Mouse (Mus musculus): ENCODE measurements around the gene Myl12a. TPM values are rescaled to one million over a fixed set of nuclear protein-coding genes. Genes with fewer than 3 reads are reported as not detected.

Gene Myl12a
- polyA plus RNA-seq, 1 experiment from 2014 or later: 761 TPM

DNA sequence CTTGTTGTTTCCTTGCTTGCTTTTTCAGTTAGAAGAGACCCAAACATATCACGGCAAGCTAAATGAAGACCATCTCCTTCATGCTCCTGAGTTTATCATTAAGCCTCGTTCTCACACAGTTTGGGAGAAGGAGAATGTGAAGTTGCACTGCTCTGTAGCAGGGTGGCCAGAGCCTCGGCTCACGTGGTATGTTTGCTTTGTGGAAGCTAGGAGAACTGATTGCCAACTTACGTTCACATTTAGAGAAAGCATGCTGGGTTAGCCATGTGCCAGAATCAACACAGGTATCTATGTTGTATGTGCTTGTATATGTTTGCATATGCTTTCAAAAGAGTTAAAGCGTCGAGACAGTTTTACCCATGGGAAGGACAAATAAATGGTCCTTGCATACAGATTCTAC lies 34.5 kb upstream of the Myl12a start:
- 71% methylated on average over 7 of the region's 7 CpGs for WGBS
- Histone ChIP-seq H3K27ac (replicated peaks in 1 of 2; ENCODE audit: control insufficient read depth in 1 of 2, insufficient read depth in 1 of 2, low read depth in 2 of 2, low read length in 2 of 2) (no peak overlapping the region), H3K9ac (ENCODE audit: low read length) (no peak overlapping the region), H3K9me3 (ENCODE audit: control insufficient read depth, low read length) (no peaks in the 10 kb centered on the region), H3K27me3 (ENCODE audit: control insufficient read depth, insufficient read depth, low read length) (no peaks in the 10 kb centered on the region), H3K36me3 (ENCODE audit: control insufficient read depth, insufficient read depth, low read length) (peaks cover 90% of the 10 kb centered on the region), H3K4me3 (ENCODE audit: control insufficient read depth in 1 of 2, insufficient read depth in 1 of 2, low read depth in 1 of 2, low read length in 2 of 2) (no peak overlapping the region), H3K4me2 (ENCODE audit: low read length) (no peak overlapping the region), H3K4me1 (ENCODE audit: control insufficient read depth in 2 of 2, insufficient read depth in 2 of 2, low read length in 2 of 2) (peaks cover 16 to 42% of the 10 kb centered on the region in 2 experiments)
- no peak for ATAC-seq (ENCODE audit: insufficient number of reproducible peaks, insufficient read depth, low FRiP score, low read depth)

DNA sequence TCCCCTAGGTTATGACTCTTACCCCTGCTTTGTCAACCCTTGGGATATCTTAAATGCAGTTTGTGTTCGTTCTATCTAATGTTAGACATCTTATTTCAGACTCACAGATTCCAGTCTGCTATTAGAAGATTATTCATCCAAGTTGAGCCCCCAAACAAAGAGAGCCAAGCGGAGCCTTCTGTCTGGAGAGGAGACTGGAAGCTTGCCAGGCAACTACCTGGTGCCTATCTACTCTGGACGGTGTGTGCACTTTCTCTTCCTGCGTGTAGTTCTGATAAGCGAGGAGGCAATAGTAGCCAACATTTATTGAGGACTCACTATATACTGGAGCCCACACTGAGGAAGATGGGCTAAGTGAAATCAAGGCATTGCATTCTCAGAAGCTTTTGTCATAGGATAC lies 31.8 kb upstream of the Myl12a start:
- H3K4me2 ChIP-seq (ENCODE audit: low read length): no peak overlapping the region
- ATAC-seq (ENCODE audit: insufficient number of reproducible peaks, insufficient read depth, low FRiP score, low read depth): no peak
- 43% methylated on average over 5 of the region's 5 CpGs for WGBS
- H3K4me3 ChIP-seq (ENCODE audit: control insufficient read depth in 1 of 2, insufficient read depth in 1 of 2, low read depth in 1 of 2, low read length in 2 of 2): no peak overlapping the region
- no peaks in the 10 kb centered on the region for H3K27me3 ChIP-seq (ENCODE audit: control insufficient read depth, insufficient read depth, low read length)
- H3K9me3 ChIP-seq (ENCODE audit: control insufficient read depth, low read length): no peaks in the 10 kb centered on the region
- H3K4me1 ChIP-seq (ENCODE audit: control insufficient read depth in 2 of 2, insufficient read depth in 2 of 2, low read length in 2 of 2): peaks cover 5 to 25% of the 10 kb centered on the region in 2 experiments
- peaks cover 86% of the 10 kb centered on the region for H3K36me3 ChIP-seq (ENCODE audit: control insufficient read depth, insufficient read depth, low read length)
- H3K27ac ChIP-seq (replicated peaks in 1 of 2; ENCODE audit: control insufficient read depth in 1 of 2, insufficient read depth in 1 of 2, low read depth in 2 of 2, low read length in 2 of 2): no peak overlapping the region
- no peak overlapping the region for H3K9ac ChIP-seq (ENCODE audit: low read length)

DNA sequence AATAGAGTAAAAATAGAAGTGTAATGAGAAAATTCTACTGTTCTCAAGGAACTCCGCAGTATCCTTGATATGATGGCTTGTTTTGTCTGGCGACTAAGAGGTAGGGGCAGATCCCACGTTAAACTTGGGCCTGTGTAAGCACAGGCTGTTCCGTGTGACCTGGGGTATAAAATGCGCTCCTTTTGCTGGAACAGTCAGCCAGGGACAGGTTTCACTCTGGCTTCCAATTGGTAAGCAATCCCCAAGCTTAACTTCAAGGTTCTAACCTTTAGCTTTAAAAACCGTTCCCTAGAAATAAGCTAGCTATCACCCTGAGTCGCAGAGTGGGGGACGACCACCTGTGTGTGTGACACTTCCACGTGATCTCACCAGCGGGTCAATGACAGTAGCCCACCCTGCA lies 30.0 kb upstream of the Myl12a start:
- H3K4me3 ChIP-seq (ENCODE audit: control insufficient read depth in 1 of 2, insufficient read depth in 1 of 2, low read depth in 1 of 2, low read length in 2 of 2): no peak overlapping the region
- no peaks in the 10 kb centered on the region for H3K27me3 ChIP-seq (ENCODE audit: control insufficient read depth, insufficient read depth, low read length)
- no peak overlapping the region for H3K4me2 ChIP-seq (ENCODE audit: low read length)
- H3K9ac ChIP-seq (ENCODE audit: low read length): no peak overlapping the region
- no peaks in the 10 kb centered on the region for H3K9me3 ChIP-seq (ENCODE audit: control insufficient read depth, low read length)
- ATAC-seq (ENCODE audit: insufficient number of reproducible peaks, insufficient read depth, low FRiP score, low read depth): no peak
- H3K36me3 ChIP-seq (ENCODE audit: control insufficient read depth, insufficient read depth, low read length): peaks cover 76% of the 10 kb centered on the region
- peaks cover 1 to 13% of the 10 kb centered on the region in 2 experiments; a peak in 3 of 4 replicates for H3K4me1 ChIP-seq (ENCODE audit: control insufficient read depth in 2 of 2, insufficient read depth in 2 of 2, low read length in 2 of 2)
- WGBS: 80% methylated on average over 10 of the region's 10 CpGs
- no peak overlapping the region for H3K27ac ChIP-seq (replicated peaks in 1 of 2; ENCODE audit: control insufficient read depth in 1 of 2, insufficient read depth in 1 of 2, low read depth in 2 of 2, low read length in 2 of 2)

DNA sequence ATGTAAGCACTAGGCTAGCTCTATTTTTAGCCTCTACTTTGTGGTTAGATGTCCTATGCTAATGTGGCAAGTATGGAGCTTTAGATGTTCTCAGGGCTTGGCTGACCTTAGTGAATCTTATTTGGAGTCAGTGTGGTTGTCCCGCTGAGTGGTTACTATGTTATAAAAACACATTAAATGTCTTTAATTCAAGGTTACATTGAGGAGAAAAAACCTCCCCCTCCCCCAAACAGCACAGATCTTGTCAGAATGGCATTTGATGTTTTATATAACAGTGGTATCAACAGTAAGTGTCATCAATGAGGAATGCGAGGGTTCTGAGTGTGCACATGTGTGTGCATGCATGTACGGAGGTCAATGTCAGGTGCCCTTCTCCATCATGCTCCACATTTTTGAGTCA lies 24.5 kb upstream of the Myl12a start:
- Histone ChIP-seq H3K4me1 (ENCODE audit: control insufficient read depth in 2 of 2, insufficient read depth in 2 of 2, low read length in 2 of 2) (peaks cover 17 to 50% of the 10 kb centered on the region in 2 experiments), H3K4me2 (ENCODE audit: low read length) (peak overlapping the region; percentile 45), H3K27me3 (ENCODE audit: control insufficient read depth, insufficient read depth, low read length) (no peaks in the 10 kb centered on the region), H3K4me3 (ENCODE audit: control insufficient read depth in 1 of 2, insufficient read depth in 1 of 2, low read depth in 1 of 2, low read length in 2 of 2) (no peak overlapping the region), H3K9me3 (ENCODE audit: control insufficient read depth, low read length) (no peaks in the 10 kb centered on the region), H3K27ac (replicated peaks in 1 of 2; ENCODE audit: control insufficient read depth in 1 of 2, insufficient read depth in 1 of 2, low read depth in 2 of 2, low read length in 2 of 2) (0 out of 4 replicates have a peak overlapping the region, but pooled peaks of 1 of the 2 experiments have one; percentile 33), H3K36me3 (ENCODE audit: control insufficient read depth, insufficient read depth, low read length) (peaks cover 80% of the 10 kb centered on the region), H3K9ac (ENCODE audit: low read length) (peak overlapping the region; percentile 38; the same call in 1 of the 2 replicates)
- WGBS: 57% methylated on average over 3 of the region's 3 CpGs
- no peak for ATAC-seq (ENCODE audit: insufficient number of reproducible peaks, insufficient read depth, low FRiP score, low read depth)

DNA sequence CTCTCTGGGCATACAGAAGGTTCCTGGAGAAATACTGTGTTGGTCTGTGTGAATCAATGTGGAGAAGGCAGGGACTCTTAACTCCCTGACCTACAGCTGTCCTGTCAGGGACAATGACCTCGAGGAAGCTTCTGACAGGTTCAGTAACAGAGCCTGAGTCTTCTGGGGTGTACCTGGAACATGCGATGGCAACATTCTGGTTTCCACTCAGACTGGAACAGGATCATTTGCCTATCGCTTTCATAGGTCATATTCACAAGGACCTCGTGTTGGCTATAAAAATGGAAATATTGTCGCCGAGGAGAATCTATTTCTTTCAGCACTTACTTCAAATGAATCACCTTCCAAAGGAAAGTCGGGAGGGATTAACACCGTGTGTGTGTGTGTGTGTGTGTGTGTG lies 23.2 kb upstream of the Myl12a start:
- Histone ChIP-seq H3K36me3 (ENCODE audit: control insufficient read depth, insufficient read depth, low read length) (peaks cover 71% of the 10 kb centered on the region), H3K9me3 (ENCODE audit: control insufficient read depth, low read length) (no peaks in the 10 kb centered on the region), H3K4me1 (ENCODE audit: control insufficient read depth in 2 of 2, insufficient read depth in 2 of 2, low read length in 2 of 2) (peaks cover 17 to 57% of the 10 kb centered on the region in 2 experiments), H3K27me3 (ENCODE audit: control insufficient read depth, insufficient read depth, low read length) (no peaks in the 10 kb centered on the region), H3K4me2 (ENCODE audit: low read length) (peak overlapping the region; percentile 45), H3K4me3 (ENCODE audit: control insufficient read depth in 1 of 2, insufficient read depth in 1 of 2, low read depth in 1 of 2, low read length in 2 of 2) (no peak overlapping the region), H3K27ac (replicated peaks in 1 of 2; ENCODE audit: control insufficient read depth in 1 of 2, insufficient read depth in 1 of 2, low read depth in 2 of 2, low read length in 2 of 2) (no peak overlapping the region; a peak in 1 of 4 replicates), H3K9ac (ENCODE audit: low read length) (no peak overlapping the region)
- 61% methylated on average over 8 of the region's 8 CpGs for WGBS
- no peak for ATAC-seq (ENCODE audit: insufficient number of reproducible peaks, insufficient read depth, low FRiP score, low read depth)

DNA sequence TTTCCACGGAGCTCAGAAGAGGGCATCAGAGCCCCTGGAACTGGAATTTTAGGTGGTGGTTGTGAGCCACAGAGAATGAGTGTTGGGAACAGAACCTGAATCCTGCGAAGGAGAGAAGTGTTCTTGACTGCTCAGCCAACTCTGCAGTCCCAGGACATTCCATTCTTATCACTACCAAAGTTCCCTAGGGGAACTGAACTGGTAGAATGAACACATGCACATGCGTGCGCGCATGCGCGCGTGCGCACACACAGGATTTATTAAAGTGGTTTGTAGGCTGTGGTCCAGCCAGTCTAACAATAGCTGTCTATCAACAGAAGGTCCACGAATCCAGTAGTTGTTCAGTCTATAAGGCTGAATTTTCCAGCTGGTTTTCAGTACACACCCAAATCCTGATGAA lies 21.4 kb upstream of the Myl12a start:
- Histone ChIP-seq H3K27ac (replicated peaks in 1 of 2; ENCODE audit: control insufficient read depth in 1 of 2, insufficient read depth in 1 of 2, low read depth in 2 of 2, low read length in 2 of 2) (peak overlapping the region in 1 of 2 experiments; percentile 41; a peak in 2 of 4 replicates), H3K27me3 (ENCODE audit: control insufficient read depth, insufficient read depth, low read length) (no peaks in the 10 kb centered on the region), H3K36me3 (ENCODE audit: control insufficient read depth, insufficient read depth, low read length) (peaks cover 58% of the 10 kb centered on the region), H3K4me3 (ENCODE audit: control insufficient read depth in 1 of 2, insufficient read depth in 1 of 2, low read depth in 1 of 2, low read length in 2 of 2) (no peak overlapping the region), H3K4me1 (ENCODE audit: control insufficient read depth in 2 of 2, insufficient read depth in 2 of 2, low read length in 2 of 2) (peaks cover 17 to 57% of the 10 kb centered on the region in 2 experiments), H3K9me3 (ENCODE audit: control insufficient read depth, low read length) (no peaks in the 10 kb centered on the region), H3K9ac (ENCODE audit: low read length) (no peak overlapping the region), H3K4me2 (ENCODE audit: low read length) (peak overlapping the region; percentile 27)
- 67% methylated on average over 10 of the region's 10 CpGs for WGBS
- no peak for ATAC-seq (ENCODE audit: insufficient number of reproducible peaks, insufficient read depth, low FRiP score, low read depth)

DNA sequence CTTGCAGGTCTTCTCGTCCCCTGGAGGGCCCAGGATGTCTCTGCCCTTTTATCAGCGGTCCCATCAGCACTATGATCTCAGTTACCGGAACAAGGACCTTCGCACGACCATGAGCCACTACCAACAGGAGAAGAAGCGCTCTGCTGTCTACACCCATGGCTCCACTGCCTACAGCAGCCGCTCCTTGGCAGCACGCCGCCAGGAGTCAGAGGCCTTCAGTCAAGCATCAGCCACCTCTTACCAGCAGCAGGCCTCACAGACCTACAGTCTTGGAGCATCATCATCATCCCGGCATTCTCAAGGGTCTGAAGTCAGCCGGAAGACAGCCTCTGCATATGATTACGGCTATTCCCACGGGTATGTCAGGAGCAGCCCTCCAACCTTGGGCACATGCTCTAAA lies 20.2 kb upstream of the Myl12a start:
- Histone ChIP-seq H3K27ac (replicated peaks in 1 of 2; ENCODE audit: control insufficient read depth in 1 of 2, insufficient read depth in 1 of 2, low read depth in 2 of 2, low read length in 2 of 2) (0 out of 4 replicates have a peak overlapping the region, but pooled peaks of 1 of the 2 experiments have one; percentile 33), H3K4me1 (ENCODE audit: control insufficient read depth in 2 of 2, insufficient read depth in 2 of 2, low read length in 2 of 2) (peaks cover 18 to 53% of the 10 kb centered on the region in 2 experiments), H3K4me2 (ENCODE audit: low read length) (peak overlapping the region; percentile 68), H3K9ac (ENCODE audit: low read length) (peak overlapping the region; percentile 93; the same call in 1 of the 2 replicates), H3K9me3 (ENCODE audit: control insufficient read depth, low read length) (no peaks in the 10 kb centered on the region), H3K4me3 (ENCODE audit: control insufficient read depth in 1 of 2, insufficient read depth in 1 of 2, low read depth in 1 of 2, low read length in 2 of 2) (peak overlapping the region in 1 of 2 experiments; percentile 4; a peak in 1 of 4 replicates), H3K36me3 (ENCODE audit: control insufficient read depth, insufficient read depth, low read length) (peaks cover 53% of the 10 kb centered on the region), H3K27me3 (ENCODE audit: control insufficient read depth, insufficient read depth, low read length) (no peaks in the 10 kb centered on the region)
- ATAC-seq (ENCODE audit: insufficient number of reproducible peaks, insufficient read depth, low FRiP score, low read depth): no peak
- WGBS: 72% methylated on average over 13 of the region's 13 CpGs

DNA sequence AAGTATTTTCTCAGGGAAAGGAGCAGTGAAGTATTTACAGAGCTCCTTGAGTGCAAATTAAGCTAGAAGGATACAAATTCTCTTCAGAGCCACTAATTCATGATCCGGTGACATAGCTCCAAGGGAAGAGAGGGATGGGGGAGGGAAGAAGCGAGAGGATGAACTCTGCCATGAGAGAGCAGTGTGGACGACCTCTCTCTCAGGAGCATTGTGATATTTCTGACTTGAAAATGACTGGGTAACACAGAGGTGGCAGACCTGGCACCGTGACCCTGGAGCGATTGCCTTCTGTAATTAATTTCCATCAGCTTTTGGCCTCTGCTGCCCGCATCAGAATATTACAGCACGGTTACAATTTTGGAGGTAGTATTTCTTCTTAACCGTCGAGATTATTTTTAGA lies 17.2 kb upstream of the Myl12a start:
- Histone ChIP-seq H3K27ac (replicated peaks in 1 of 2; ENCODE audit: control insufficient read depth in 1 of 2, insufficient read depth in 1 of 2, low read depth in 2 of 2, low read length in 2 of 2) (peak overlapping the region; percentile 97 to 99), H3K4me3 (ENCODE audit: control insufficient read depth in 1 of 2, insufficient read depth in 1 of 2, low read depth in 1 of 2, low read length in 2 of 2) (peak overlapping the region; percentile 58 to 68), H3K9me3 (ENCODE audit: control insufficient read depth, low read length) (no peaks in the 10 kb centered on the region), H3K9ac (ENCODE audit: low read length) (peak overlapping the region; percentile 93), H3K4me2 (ENCODE audit: low read length) (peak overlapping the region; percentile 68), H3K36me3 (ENCODE audit: control insufficient read depth, insufficient read depth, low read length) (peaks cover 25% of the 10 kb centered on the region), H3K4me1 (ENCODE audit: control insufficient read depth in 2 of 2, insufficient read depth in 2 of 2, low read length in 2 of 2) (peaks cover 12 to 38% of the 10 kb centered on the region in 2 experiments), H3K27me3 (ENCODE audit: control insufficient read depth, insufficient read depth, low read length) (no peaks in the 10 kb centered on the region)
- ATAC-seq (ENCODE audit: insufficient number of reproducible peaks, insufficient read depth, low FRiP score, low read depth): no peak
- WGBS: 29% methylated on average over 9 of the region's 9 CpGs

Data from heart, embryonic 14.5 days (tissue).